Mouse (Mus musculus) kidney, embryonic 16.5 days (tissue): ENCODE data around the gene Kcnb1. TPM values are rescaled to one million over a fixed set of nuclear protein-coding genes. Genes with fewer than 3 reads are reported as not detected.

ENCODE experiments used
- ATAC-seq: fragments of 200-750 bp; cut with Nextera tagmentation; 2 replicates; pipeline ENCODE4 v1.8.0; 2017; ENCODE audit warnings: moderate TSS enrichment; ENCODE audit not compliant: low FRiP score, low TSS enrichment
- H3K27ac ChIP-seq: fragments of 300-500 bp; sonication (generic); 2 replicates; pipeline ENCODE4 v1.5.1; 2014; ENCODE audit warnings: low read length
- H3K27me3 ChIP-seq: fragments of 300-500 bp; sonication (generic); 2 replicates; pipeline ENCODE4 v1.6.1; 2014; ENCODE audit warnings: low read length, control low read depth, mixed read lengths; ENCODE audit not compliant: insufficient read depth
- H3K36me3 ChIP-seq: fragments of 300-500 bp; sonication (generic); 2 replicates; pipeline ENCODE4 v1.6.1; 2014; ENCODE audit warnings: low read length, control low read depth, mixed read lengths; ENCODE audit not compliant: insufficient read depth
- H3K4me1 ChIP-seq: fragments of 300-500 bp; sonication (generic); 2 replicates; pipeline ENCODE4 v1.6.1; 2014; ENCODE audit warnings: low read length, control low read depth, mixed read lengths; ENCODE audit not compliant: insufficient read depth
- H3K4me2 ChIP-seq: fragments of 300-500 bp; sonication (generic); replicated peaks from 2 replicates; pipeline ENCODE4 v1.6.1; 2014; ENCODE audit warnings: low read depth, low read length
- H3K4me3 ChIP-seq: fragments of 300-500 bp; sonication (generic); 2 replicates; pipeline ENCODE4 v1.5.1; 2014; ENCODE audit warnings: mild to moderate bottlenecking, low read length
- H3K9ac ChIP-seq: fragments of 300-500 bp; sonication (generic); replicated peaks from 2 replicates; pipeline ENCODE4 v1.6.1; 2014; ENCODE audit warnings: low read length
- H3K9me3 ChIP-seq: fragments of 300-500 bp; sonication (generic); 2 replicates; pipeline ENCODE4 v1.6.1; 2016; ENCODE audit warnings: low read length, control low read depth
- WGBS: fragments of 180-500 bp; shearing (Covaris S2); extraction: QIAGEN DNeasy Blood & Tissue Kit; methylation state at CpG from one replicate; pipeline ENCODE4 v1.1.7; 2014; 5-methylcytosine and 5-hydroxymethylcytosine counted together
- polyA plus RNA-seq: library from polyadenylated mRNA; unstranded; fragments of >200 nt; fragmentation: Nextera tagmentation; extraction: Ambion mirVana; gene quantifications from 2 replicates; pipeline ENCODE4 v1.2.1, GENCODE M21; 2015

Gene Kcnb1
- polyA plus RNA-seq, 1 experiment from 2014 or later = 1.1 TPM

DNA sequence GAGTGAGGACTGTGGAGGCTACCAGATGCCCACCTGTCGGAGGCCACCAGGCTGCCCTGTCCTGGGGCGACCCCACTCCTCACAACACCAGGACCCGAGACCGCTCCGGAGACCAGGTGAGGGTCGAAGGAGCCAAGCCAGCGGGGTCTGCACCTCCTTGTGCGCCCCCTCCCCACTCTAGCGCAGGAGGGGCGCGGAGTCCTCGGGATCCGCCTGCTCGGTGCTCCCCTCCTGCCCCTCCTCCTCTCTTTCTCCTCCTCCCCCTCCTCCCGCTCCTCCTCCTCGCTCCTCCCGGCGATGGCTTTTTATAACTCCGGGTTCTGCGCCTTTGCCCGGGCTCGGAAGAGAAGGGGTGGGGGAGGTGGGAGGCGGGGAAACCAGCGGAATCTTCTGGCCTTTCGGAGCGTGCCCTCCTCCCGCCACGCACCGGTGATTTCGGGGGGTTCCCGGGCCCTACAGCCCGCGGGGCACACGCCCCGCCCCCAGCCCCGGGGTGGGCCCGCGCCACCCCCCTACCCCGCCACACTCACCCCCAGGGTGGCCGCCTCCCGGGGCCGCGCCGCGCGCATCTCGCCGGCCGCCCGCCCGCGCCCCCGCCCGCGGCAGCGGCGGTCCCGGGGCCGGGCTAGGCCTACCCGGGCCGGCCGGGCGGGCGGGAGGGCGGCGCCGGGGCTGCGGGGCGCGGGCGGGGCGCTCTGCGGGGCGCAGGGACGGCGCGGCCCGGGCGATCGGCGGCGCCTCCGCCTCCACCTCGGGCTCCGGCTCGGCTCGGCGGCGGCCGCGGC lies 472 bp downstream of the Kcnb1 start:
- ATAC-seq = peak; percentile 53
- H3K27ac ChIP-seq = no peak overlapping the region

DNA sequence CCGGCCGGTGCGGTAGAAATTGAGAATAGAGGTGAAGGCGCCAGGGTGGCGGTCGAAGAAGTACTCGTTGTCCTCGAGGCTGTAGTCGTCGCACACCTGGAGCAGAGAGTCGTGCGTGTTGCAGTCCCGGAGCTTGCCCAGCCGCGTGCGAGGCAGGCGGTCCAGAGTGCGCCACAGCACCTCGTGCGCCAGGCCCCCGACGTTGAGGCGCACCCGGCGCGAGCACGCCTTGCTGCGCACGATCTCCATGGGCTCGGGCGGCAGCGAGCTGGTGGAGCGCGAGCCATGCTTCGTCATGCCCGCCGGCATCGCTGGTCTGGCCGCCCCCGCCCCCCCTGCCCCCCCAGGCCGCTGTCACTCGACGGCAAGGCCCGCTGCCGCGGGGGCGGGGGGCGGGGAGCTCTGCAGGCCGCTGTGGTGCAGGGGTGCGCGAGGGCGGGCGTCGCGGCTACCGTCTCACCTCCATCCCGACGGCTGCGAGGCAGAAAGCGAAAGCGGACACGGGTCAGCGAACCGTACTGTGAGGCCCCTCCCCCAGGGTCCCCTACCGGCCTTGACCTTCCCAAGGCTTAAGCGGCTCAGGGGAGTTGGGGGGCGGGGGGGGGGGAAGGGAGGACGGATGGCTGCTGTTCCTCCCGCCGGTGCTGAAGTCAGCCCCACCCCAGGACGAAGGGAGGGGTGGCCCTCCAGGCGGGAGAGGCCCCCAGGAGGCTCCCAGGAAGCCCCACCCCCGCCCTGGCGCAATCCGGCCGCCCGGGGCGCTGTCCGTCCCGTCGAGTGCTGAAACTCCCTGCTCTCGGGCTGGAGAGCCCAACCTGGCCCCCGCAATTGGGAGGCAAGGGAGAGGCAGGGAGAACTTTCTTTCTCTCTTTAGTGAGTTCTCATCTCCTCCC lies 1.4 kb downstream of the Kcnb1 start:
- H3K27ac ChIP-seq = no peak overlapping the region
- 13% methylated on average over 72 of the region's 83 CpGs for WGBS
- peak overlapping the region; percentile 94 for H3K4me2 ChIP-seq
- H3K4me1 ChIP-seq = peaks cover 26% of the 10 kb centered on the region
- H3K9ac ChIP-seq = no peak overlapping the region
- peak; percentile 82 for ATAC-seq
- H3K36me3 ChIP-seq = no peaks in the 10 kb centered on the region
- H3K9me3 ChIP-seq = no peaks in the 10 kb centered on the region
- H3K4me3 ChIP-seq = peak overlapping the region; percentile 59
- H3K27me3 ChIP-seq = peaks cover 14% of the 10 kb centered on the region

More for the DNA sequence above, 472 bp downstream of the Kcnb1 start:
- Histone ChIP-seq H3K36me3 (no peaks in the 10 kb centered on the region), H3K4me3 (peak overlapping the region; percentile 59), H3K9me3 (no peaks in the 10 kb centered on the region), H3K4me1 (peaks cover 26% of the 10 kb centered on the region), H3K4me2 (peak overlapping the region; percentile 94), H3K27me3 (peaks cover 14% of the 10 kb centered on the region), H3K9ac (peak overlapping the region; percentile 66)
- under 1% methylated on average over 25 of the region's 91 CpGs for WGBS

DNA sequence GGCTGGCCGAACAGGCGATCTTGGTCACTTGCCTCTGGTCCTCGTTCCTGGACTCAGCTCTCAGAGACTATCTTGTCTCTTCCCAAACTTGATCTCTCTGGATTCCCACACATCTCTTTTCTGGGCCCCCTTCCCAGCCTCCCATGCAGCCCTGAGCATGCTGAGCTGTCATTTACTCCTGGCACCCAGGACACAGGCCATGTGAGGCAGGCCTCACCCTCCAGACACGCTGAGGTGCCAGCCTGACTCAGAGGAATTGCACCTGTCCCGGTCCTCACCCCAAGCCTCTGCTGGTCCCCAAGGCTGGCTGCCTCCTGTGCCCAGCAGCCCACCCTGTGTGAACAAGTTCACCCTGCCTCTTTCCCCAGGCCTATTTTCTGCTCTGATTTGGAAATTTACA lies 2.8 kb downstream of the Kcnb1 start:
- ATAC-seq = no peak
- Histone ChIP-seq H3K4me3 (no peak overlapping the region), H3K27me3 (peaks cover 14% of the 10 kb centered on the region), H3K27ac (no peak overlapping the region), H3K9me3 (peaks cover 5% of the 10 kb centered on the region; the same call in 1 of the 2 replicates), H3K4me1 (peaks cover 26% of the 10 kb centered on the region), H3K36me3 (no peaks in the 10 kb centered on the region; the same call in 1 of the 2 replicates), H3K4me2 (no peak overlapping the region), H3K9ac (no peak overlapping the region)
- WGBS = 84% methylated on average over 5 of the region's 5 CpGs

DNA sequence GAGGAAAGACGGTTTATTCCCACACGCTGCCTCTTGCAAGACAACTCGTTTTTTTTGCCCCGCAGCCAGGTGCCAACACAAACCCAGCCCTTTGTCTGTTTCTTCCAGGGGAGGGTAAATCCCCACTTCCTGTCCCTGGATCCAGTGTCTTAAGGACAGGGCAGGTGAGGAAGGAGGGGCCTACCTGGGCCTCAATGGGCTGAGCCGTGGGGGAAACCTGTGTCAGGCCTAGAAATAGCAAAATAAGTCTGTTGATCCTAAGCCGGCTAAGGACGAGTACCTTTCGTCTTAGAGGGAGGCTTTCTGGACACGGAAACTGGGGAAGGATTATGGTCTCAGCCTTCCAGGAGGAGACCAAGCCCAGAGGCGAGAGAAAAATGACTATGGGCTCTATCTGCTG lies 3.4 kb downstream of the Kcnb1 start:
- no peak for ATAC-seq
- peaks cover 11% of the 10 kb centered on the region for H3K27me3 ChIP-seq
- WGBS = 61% methylated on average over 10 of the region's 10 CpGs

DNA sequence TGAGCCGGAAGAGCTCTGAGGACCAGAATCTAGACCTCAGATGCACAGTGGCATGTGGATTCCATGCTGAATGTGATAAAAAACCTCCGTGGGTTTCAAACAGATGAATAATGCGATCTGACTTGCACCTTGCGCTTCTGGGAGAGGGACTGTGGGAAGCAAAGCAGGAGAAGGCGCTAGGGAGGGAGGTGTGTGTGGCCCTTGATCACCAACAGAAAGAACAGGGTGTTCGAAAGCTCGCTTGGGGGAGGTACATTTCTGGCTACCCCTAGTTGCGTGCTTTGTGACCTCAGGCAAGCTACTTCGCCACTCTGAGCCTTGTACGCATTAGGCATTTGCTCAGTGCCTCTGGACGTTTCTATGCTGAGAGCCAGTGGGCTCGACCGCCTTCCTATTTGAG lies 4.0 kb downstream of the Kcnb1 start:
- Histone ChIP-seq H3K9me3 (peaks cover 5% of the 10 kb centered on the region; the same call in 1 of the 2 replicates), H3K27ac (no peak overlapping the region), H3K4me2 (no peak overlapping the region), H3K36me3 (no peaks in the 10 kb centered on the region; the same call in 1 of the 2 replicates), H3K4me3 (no peak overlapping the region), H3K27me3 (peaks cover 7% of the 10 kb centered on the region), H3K4me1 (peaks cover 24% of the 10 kb centered on the region), H3K9ac (no peak overlapping the region)
- no peak for ATAC-seq
- WGBS = 55% methylated on average over 13 of the region's 13 CpGs

More for the DNA sequence above, 3.4 kb downstream of the Kcnb1 start:
- H3K4me3 ChIP-seq = no peak overlapping the region
- H3K27ac ChIP-seq = no peak overlapping the region
- H3K9me3 ChIP-seq = peaks cover 5% of the 10 kb centered on the region; the same call in 1 of the 2 replicates
- no peaks in the 10 kb centered on the region; the same call in 1 of the 2 replicates for H3K36me3 ChIP-seq
- H3K9ac ChIP-seq = no peak overlapping the region
- peaks cover 26% of the 10 kb centered on the region for H3K4me1 ChIP-seq
- H3K4me2 ChIP-seq = no peak overlapping the region

DNA sequence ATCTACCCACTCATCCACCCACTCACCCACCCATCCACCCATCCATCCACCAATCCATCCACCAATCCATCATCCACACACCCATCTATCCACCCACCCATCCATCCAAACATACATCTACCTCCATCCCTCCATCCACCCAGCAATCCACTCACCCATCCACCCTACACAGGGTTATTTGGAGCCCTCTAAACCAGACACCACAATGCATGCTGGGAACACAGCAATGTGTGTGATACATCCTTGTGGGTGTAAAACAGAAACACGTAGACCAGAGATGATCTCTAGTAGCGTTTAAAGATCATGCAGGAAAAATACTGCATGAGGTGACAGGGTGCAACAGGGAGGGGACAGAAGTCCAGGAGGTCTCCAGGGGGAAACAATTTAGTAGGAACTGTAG lies 4.5 kb downstream of the Kcnb1 start:
- Histone ChIP-seq H3K27ac (no peak overlapping the region), H3K9ac (no peak overlapping the region), H3K4me1 (peaks cover 18% of the 10 kb centered on the region), H3K36me3 (no peaks in the 10 kb centered on the region; the same call in 1 of the 2 replicates), H3K4me3 (no peak overlapping the region), H3K4me2 (no peak overlapping the region), H3K9me3 (peaks cover 5% of the 10 kb centered on the region; the same call in 1 of the 2 replicates), H3K27me3 (peaks cover 6% of the 10 kb centered on the region)
- ATAC-seq = no peak
- WGBS = 77% methylated on average over 2 of the region's 2 CpGs

DNA sequence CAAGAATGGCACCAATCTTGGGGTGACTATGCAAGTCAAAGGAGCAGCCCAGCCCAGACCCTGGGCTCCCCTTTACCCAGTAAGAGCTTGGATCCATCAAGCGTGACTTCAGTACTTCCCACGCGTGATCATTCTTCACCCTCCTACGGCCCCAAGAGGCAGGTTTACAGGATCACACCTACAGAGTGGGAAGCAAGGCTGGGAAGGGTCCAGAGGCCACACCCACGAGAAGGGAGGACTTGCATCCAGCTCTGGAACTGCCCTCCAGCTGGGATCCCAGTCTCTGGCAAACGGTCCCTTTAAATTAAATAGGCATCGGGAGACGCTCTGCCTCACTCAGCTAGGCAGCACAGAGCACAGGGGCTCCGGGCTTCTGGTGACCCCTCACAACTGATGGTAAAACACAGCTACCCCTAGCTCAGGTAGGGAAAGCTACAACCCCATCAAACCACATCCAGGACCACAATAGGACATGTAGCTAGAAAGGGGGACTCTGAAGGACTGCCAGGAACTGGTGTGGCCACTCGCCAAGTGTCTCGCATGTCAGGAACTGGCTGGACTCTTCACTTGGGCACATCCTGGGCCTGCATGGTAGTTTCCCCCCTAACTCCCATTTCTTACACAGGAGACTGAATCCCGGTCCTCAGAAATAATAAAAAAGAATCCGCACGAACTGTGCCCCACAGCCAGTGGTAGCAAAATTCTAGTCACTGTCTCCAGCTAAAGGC lies 8.1 kb downstream of the Kcnb1 start:
- Histone ChIP-seq H3K9me3 (peaks cover 5% of the 10 kb centered on the region; the same call in 1 of the 2 replicates), H3K9ac (no peak overlapping the region), H3K4me3 (no peak overlapping the region), H3K27ac (no peak overlapping the region), H3K4me1 (no peaks in the 10 kb centered on the region), H3K36me3 (no peaks in the 10 kb centered on the region; the same call in 1 of the 2 replicates), H3K4me2 (no peak overlapping the region), H3K27me3 (no peaks in the 10 kb centered on the region)
- WGBS = 67% methylated on average over 14 of the region's 14 CpGs
- ATAC-seq = no peak

DNA sequence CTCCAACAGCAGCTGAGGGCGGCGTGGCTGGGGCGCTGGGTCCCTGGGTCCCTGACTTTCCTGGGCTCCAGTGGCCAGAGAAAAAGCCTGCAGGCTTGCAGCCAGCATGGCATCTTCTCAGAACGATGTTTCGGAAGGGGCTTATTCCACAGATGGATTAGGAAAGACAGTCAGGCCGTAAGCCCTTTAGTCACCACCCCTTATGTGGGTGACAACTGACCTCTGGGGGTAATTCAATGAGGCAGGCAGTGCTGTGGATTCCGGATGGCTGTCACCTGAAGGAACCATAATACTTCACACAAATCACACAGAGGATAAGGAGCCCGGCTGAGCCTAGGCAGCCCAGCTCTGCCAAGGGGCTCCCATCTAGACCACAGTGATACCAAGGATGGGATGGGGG lies 8.9 kb downstream of the Kcnb1 start:
- ATAC-seq = no peak
- Histone ChIP-seq H3K36me3 (no peaks in the 10 kb centered on the region; the same call in 1 of the 2 replicates), H3K9me3 (peaks cover 5% of the 10 kb centered on the region; the same call in 1 of the 2 replicates), H3K27me3 (no peaks in the 10 kb centered on the region), H3K4me2 (no peak overlapping the region), H3K27ac (no peak overlapping the region), H3K9ac (no peak overlapping the region), H3K4me1 (no peaks in the 10 kb centered on the region), H3K4me3 (no peak overlapping the region)
- WGBS = 58% methylated on average over 8 of the region's 8 CpGs

DNA sequence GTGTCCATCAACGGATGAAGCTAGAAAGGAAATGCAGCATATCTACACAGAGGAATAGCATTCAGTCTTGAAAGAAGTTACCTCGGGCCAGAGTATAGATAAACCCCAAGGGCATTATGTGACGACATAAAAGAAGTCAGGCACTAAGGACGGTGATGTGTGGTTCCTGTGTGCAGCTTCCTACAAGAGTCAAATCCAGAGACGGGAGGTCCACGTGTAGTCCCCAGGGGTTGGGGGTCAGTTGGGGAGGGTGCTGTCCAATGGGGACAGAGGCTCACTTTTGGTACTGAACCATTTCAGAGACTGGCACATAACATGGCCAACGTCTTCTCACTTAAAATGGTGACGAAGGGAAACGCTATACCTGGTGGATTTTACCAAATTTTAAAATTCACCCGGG lies 10.7 kb downstream of the Kcnb1 start:
- Histone ChIP-seq H3K27ac (no peak overlapping the region), H3K27me3 (no peaks in the 10 kb centered on the region), H3K36me3 (no peaks in the 10 kb centered on the region; the same call in 1 of the 2 replicates), H3K4me3 (no peak overlapping the region), H3K9me3 (peaks cover 5% of the 10 kb centered on the region; the same call in 1 of the 2 replicates), H3K4me1 (no peaks in the 10 kb centered on the region), H3K9ac (no peak overlapping the region), H3K4me2 (no peak overlapping the region)
- WGBS = 81% methylated on average over 10 of the region's 10 CpGs
- ATAC-seq = no peak
